In the genomic region with DNA sequence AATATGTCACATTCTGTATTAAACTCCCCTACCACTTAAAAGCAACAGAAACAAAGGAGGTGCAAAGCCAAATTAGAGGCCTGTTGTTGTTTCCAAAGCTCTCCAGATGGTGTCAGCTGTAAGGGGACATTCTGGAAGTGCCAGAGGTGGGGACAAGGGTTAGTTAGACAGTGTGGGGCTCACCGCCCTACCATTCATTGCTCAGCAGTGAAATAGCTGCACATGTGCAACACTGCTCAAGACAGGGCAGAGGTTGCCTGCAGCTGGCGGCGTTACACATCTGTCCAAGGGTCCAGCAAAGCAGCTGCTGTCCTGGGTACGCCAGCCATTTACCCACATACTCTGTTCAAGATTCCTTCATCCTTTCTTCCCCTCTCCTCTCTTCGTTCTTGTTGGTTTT, we compare ENCODE assay signal across 19 mouse cellular contexts.
DNase-seq lines count a peak whose midpoint lies in the region; ATAC-seq and TF ChIP-seq lines count a peak whose summit lies in the region.
"Had no signal": no experiment of that assay in that cellular context is flagged by ENCODE, and none has a peak within 500 bp of the region (broad histone marks: within the 10 kb centered on the region; RNA-seq: fewer than 3 reads in every experiment).

No protein-coding gene starts in this region.

- TF ChIP-seq EP300 in lung, postnatal 0 days (IDR thresholded peaks at IDR 0.05), result no peak

- H3K4me3 ChIP-seq in lung, adult 2 months (replicated peaks; ENCODE audit: extremely low read depth, low read depth, low read length), result no peak overlapping the region
- H3K4me3 ChIP-seq in lung, postnatal 0 days (ENCODE audit: low read depth, low read length), result no peak overlapping the region
- no peak overlapping the region for H3K4me3 ChIP-seq in thymus, adult 2 months (ENCODE audit: control insufficient read depth, insufficient read depth, low read length)
- H3K4me3 ChIP-seq in intestine, embryonic 15.5 days (replicated peaks), result no peak overlapping the region
- H3K4me3 ChIP-seq: embryonic facial prominence, embryonic 10.5 days; forebrain, embryonic 15.5 days; heart, embryonic 13.5 days; hindbrain, embryonic 13.5 days; layer of hippocampus, adult 2 months; midbrain, embryonic 12.5 days had no signal

- H3K9me3 ChIP-seq in lung, postnatal 0 days (ENCODE audit: low read length), result no peaks in the 10 kb centered on the region
- no peaks in the 10 kb centered on the region for H3K9me3 ChIP-seq in intestine, embryonic 15.5 days
- H3K9me3 ChIP-seq: embryonic facial prominence, embryonic 10.5 days; forebrain, embryonic 15.5 days; heart, embryonic 13.5 days; hindbrain, embryonic 13.5 days; midbrain, embryonic 12.5 days had no signal

- intact Hi-C loops in heart, postnatal 14 days (cut with DNase I), result no loop called here

- H3K4me1 ChIP-seq in lung, adult 2 months (ENCODE audit: control insufficient read depth, insufficient read depth, low read length), result no peaks in the 10 kb centered on the region
- no peaks in the 10 kb centered on the region for H3K4me1 ChIP-seq in lung, postnatal 0 days (ENCODE audit: insufficient read depth, low read depth, low read length)
- H3K4me1 ChIP-seq in thymus, adult 2 months (replicated peaks; ENCODE audit: control insufficient read depth, insufficient read depth, low read length), result no peaks in the 10 kb centered on the region
- 0 out of 2 replicates have a peak, but pooled peaks cover 2% of the 10 kb centered on the region for H3K4me1 ChIP-seq in intestine, embryonic 15.5 days (replicated peaks)
- H3K4me1 ChIP-seq: forebrain, embryonic 15.5 days; heart, embryonic 13.5 days; hindbrain, embryonic 13.5 days; midbrain, embryonic 12.5 days had no signal

- no peak for TF ChIP-seq CTCF in lung, adult 2 months (IDR thresholded peaks at IDR 0.05; ENCODE audit: insufficient read depth, low read length)
- TF ChIP-seq CTCF in lung, postnatal 0 days (IDR thresholded peaks at IDR 0.05), result no peak
- no peak for TF ChIP-seq CTCF in thymus, adult 2 months (IDR thresholded peaks at IDR 0.05; ENCODE audit: borderline replicate concordance, control insufficient read depth, extremely low read depth, insufficient read depth, low read length, poor library complexity)

- peak; percentile 13 to 14 for DNase-seq in heart, postnatal 14 days
- DNase-seq in heart, adult 11 months, result no peak
- DNase-seq in lung, adult 18-20 months, result peak; percentile 6 to 25
- DNase-seq in lung, adult 2 months, result no peak
- DNase-seq in lung, postnatal 0 days (ENCODE audit: low spot score), result peak; percentile 38
- no peak for DNase-seq in thymus, adult 2 months
- DNase-seq in thymus, postnatal 0 days (ENCODE audit: low spot score), result no peak
- DNase-seq: adrenal gland, postnatal 25 days; cerebellum, adult 8-10 months; gastrocnemius, postnatal 10 days; right cerebral cortex, postnatal 14 days had no signal

- TF ChIP-seq POLR2A in lung, adult 2 months (IDR thresholded peaks at IDR 0.05; ENCODE audit: borderline replicate concordance, extremely low read depth, low read depth, low read length), result no peak
- TF ChIP-seq POLR2A in thymus, adult 2 months (IDR thresholded peaks at IDR 0.05; ENCODE audit: control insufficient read depth, extremely low read depth, insufficient read depth, low read length, poor library complexity), result no peak

- ATAC-seq in lung, postnatal 0 days, result peak; percentile 64
- no peak for ATAC-seq in intestine, embryonic 15.5 days
- ATAC-seq: forebrain, embryonic 15.5 days had no signal

- no peak overlapping the region for H3K9ac ChIP-seq in lung, postnatal 0 days (replicated peaks; ENCODE audit: low read depth)
- no peak overlapping the region for H3K9ac ChIP-seq in intestine, embryonic 15.5 days
- H3K9ac ChIP-seq: forebrain, embryonic 15.5 days; heart, embryonic 13.5 days; hindbrain, embryonic 13.5 days; midbrain, embryonic 12.5 days had no signal

- H3K36me3 ChIP-seq in lung, postnatal 0 days (ENCODE audit: insufficient read depth, low read length), result no peaks in the 10 kb centered on the region
- no peaks in the 10 kb centered on the region for H3K36me3 ChIP-seq in thymus, adult 2 months (ENCODE audit: control insufficient read depth, insufficient read depth, low read length)
- no peaks in the 10 kb centered on the region for H3K36me3 ChIP-seq in intestine, embryonic 15.5 days
- H3K36me3 ChIP-seq: embryonic facial prominence, embryonic 10.5 days; forebrain, embryonic 15.5 days; heart, embryonic 13.5 days; hindbrain, embryonic 13.5 days; midbrain, embryonic 12.5 days had no signal

- 57% methylated on average over 5 of the region's 5 CpGs for WGBS in lung, adult 2 months
- 36% methylated on average over 5 of the region's 5 CpGs for WGBS in lung, postnatal 0 days
- WGBS in thymus, adult 2 months, result 80% methylated on average over 5 of the region's 5 CpGs
- 58% methylated on average over 5 of the region's 5 CpGs for WGBS in intestine, embryonic 15.5 days

- H3K27me3 ChIP-seq in lung, postnatal 0 days (replicated peaks; ENCODE audit: insufficient read depth, low read length), result no peaks in the 10 kb centered on the region
- no peaks in the 10 kb centered on the region for H3K27me3 ChIP-seq in thymus, adult 2 months (ENCODE audit: control insufficient read depth, insufficient read depth, low read length)
- no peaks in the 10 kb centered on the region for H3K27me3 ChIP-seq in intestine, embryonic 15.5 days (replicated peaks)
- H3K27me3 ChIP-seq: forebrain, embryonic 15.5 days; heart, embryonic 13.5 days; hindbrain, embryonic 13.5 days; midbrain, embryonic 12.5 days had no signal

- H3K4me2 ChIP-seq in lung, postnatal 0 days (replicated peaks; ENCODE audit: low read depth, low read length), result no peak overlapping the region
- no peak overlapping the region for H3K4me2 ChIP-seq in intestine, embryonic 15.5 days (replicated peaks)
- H3K4me2 ChIP-seq: forebrain, embryonic 15.5 days; heart, embryonic 13.5 days; hindbrain, embryonic 13.5 days; midbrain, embryonic 12.5 days had no signal

- H3K27ac ChIP-seq in lung, postnatal 0 days (ENCODE audit: low read length), result no peak overlapping the region
- no peak overlapping the region for H3K27ac ChIP-seq in thymus, adult 2 months (ENCODE audit: control insufficient read depth, insufficient read depth, low read length)
- no peak overlapping the region for H3K27ac ChIP-seq in intestine, embryonic 15.5 days
- H3K27ac ChIP-seq: embryonic facial prominence, embryonic 10.5 days; forebrain, embryonic 15.5 days; heart, embryonic 13.5 days; hindbrain, embryonic 13.5 days; layer of hippocampus, adult 2 months; midbrain, embryonic 12.5 days; stomach, postnatal 0 days had no signal

Comparison
In these comparisons a context has a peak if more than half of its experiments do, and no peak if none do; other contexts are left out.
1. DNase-seq: peak in heart, postnatal 14 days (2 of 2), lung, adult 18-20 months (2 of 2) and lung, postnatal 0 days (single experiment); none in heart, adult 11 months (single experiment), lung, adult 2 months (single experiment), thymus, adult 2 months (single experiment) and thymus, postnatal 0 days (single experiment).